Mouse (Mus musculus) embryonic facial prominence, embryonic 12.5 days (tissue): ENCODE results near the gene Sirt7. TPM values are rescaled to one million over a fixed set of nuclear protein-coding genes. Genes with fewer than 3 reads are reported as not detected.

Experiments used
- ATAC-seq: fragments of 200-750 bp; cut with Nextera tagmentation; 2 replicates; pipeline ENCODE4 v1.8.0; 2017; ENCODE audit not compliant: insufficient number of reproducible peaks, insufficient read depth, low FRiP score, low TSS enrichment
- H3K27ac ChIP-seq: fragments of 300-500 bp; sonication (generic); 2 replicates; pipeline ENCODE4 v1.5.1; 2016; ENCODE audit warnings: mild to moderate bottlenecking
- H3K27me3 ChIP-seq: fragments of 300-500 bp; sonication (generic); 2 replicates; pipeline ENCODE4 v1.6.1; 2016; ENCODE audit warnings: mild to moderate bottlenecking, moderate library complexity
- H3K36me3 ChIP-seq: fragments of 300-500 bp; sonication (generic); 2 replicates; pipeline ENCODE4 v1.6.1; 2016; ENCODE audit warnings: mild to moderate bottlenecking
- H3K4me1 ChIP-seq: fragments of 300-500 bp; sonication (generic); 2 replicates; pipeline ENCODE4 v1.6.1; 2016
- H3K4me2 ChIP-seq: fragments of 300-500 bp; sonication (generic); replicated peaks from 2 replicates; pipeline ENCODE4 v1.6.1; 2016; ENCODE audit warnings: mild to moderate bottlenecking, moderate library complexity
- H3K4me3 ChIP-seq: fragments of 300-500 bp; sonication (generic); 2 replicates; pipeline ENCODE4 v1.5.1; 2016; ENCODE audit warnings: mild to moderate bottlenecking
- H3K9ac ChIP-seq: fragments of 300-500 bp; sonication (generic); 2 replicates; pipeline ENCODE4 v1.6.1; 2016; ENCODE audit warnings: mild to moderate bottlenecking, moderate library complexity
- H3K9me3 ChIP-seq: fragments of 300-500 bp; sonication (generic); 2 replicates; pipeline ENCODE4 v1.6.1; 2016; ENCODE audit warnings: mild to moderate bottlenecking, moderate library complexity
- WGBS: fragments of 180-500 bp; shearing (Covaris S2); methylation state at CpG from one replicate; pipeline ENCODE4 v1.1.7; 2016; 5-methylcytosine and 5-hydroxymethylcytosine counted together
- polyA plus RNA-seq: library from polyadenylated mRNA; unstranded; fragments of >200 nt; fragmentation: Nextera tagmentation; extraction: Ambion mirVana; gene quantifications from 2 replicates; pipeline ENCODE4 v1.2.1, GENCODE M21; 2016

Sirt7 gene
- polyA plus RNA-seq, 1 experiment from 2014 or later, result 30.4 TPM

DNA sequence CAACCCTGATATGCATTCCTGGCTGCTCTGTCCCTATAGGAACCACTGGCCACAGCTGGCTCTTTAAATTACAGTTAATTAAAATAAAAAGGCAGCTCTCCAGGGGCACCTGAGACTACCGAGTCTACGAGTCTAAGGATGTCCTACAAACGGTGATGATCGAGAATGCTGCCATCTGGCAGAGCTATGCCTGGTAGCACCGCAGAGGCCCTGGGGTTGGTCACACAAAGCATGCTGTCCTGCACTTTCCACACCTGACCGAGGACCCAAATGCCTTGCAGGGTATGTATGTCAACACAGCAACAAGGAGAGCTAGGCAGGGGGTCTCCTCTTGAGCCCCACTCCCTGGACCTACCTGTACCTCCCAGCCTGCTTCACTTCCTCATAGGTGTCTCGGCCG lies 11.1 kb downstream of the Sirt7 start:
- Histone ChIP-seq H3K36me3 (peaks cover 66% of the 10 kb centered on the region), H3K4me1 (peaks cover 14% of the 10 kb centered on the region), H3K4me2 (no peak overlapping the region), H3K4me3 (no peak overlapping the region), H3K9ac (no peak overlapping the region), H3K9me3 (no peaks in the 10 kb centered on the region), H3K27me3 (peaks cover 9% of the 10 kb centered on the region), H3K27ac (no peak overlapping the region)
- 85% methylated on average over 8 of the region's 8 CpGs for WGBS
- no peak for ATAC-seq

DNA sequence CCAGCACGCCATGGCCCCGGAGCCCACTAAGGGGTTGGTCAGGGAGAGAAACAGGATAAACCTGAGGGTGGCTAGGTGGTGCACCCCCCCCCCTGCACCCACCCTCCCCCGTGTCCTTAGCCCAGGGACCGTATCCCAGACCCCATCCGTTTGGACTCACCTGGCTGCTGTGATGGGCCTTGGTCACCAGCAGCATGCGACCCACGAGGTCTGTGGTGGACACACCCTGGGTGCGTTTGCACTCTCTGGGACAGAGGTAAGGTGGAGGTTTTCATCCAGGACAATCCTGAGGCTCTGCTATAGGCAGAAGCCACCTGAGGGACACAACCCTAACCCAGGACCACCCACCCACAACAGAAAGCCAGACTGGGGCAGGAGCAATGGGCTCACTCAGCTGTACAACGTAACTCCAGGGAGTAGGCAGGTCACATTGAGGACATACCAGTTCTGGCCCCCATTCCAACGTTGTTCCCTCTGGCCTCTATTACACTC lies 11.5 kb downstream of the Sirt7 start:
- Histone ChIP-seq H3K9ac (no peak overlapping the region), H3K27ac (no peak overlapping the region), H3K4me2 (no peak overlapping the region), H3K27me3 (peaks cover 13% of the 10 kb centered on the region), H3K4me3 (no peak overlapping the region), H3K4me1 (peaks cover 18% of the 10 kb centered on the region), H3K9me3 (no peaks in the 10 kb centered on the region), H3K36me3 (peaks cover 61% of the 10 kb centered on the region)
- 94% methylated on average over 10 of the region's 10 CpGs for WGBS
- ATAC-seq, result no peak

DNA sequence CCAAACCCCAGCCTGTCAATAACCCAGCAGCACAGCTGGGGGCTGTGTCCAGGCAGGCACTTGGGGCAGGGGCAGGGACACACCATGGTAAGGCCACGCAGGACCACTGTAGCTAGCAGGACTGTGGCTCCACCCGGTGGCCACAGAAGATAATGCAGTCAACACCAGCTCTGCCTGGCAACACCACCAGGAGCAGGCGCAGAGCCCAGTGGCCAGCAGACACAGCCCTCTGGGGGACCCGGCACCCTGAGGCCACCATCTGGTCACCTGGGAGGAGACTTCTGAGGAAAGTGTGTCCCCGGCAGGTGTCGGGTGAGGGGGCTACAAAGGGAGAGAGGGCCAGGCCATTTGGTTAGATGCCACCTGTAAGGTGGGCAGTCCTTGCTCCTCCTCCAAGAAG lies 12.3 kb downstream of the Sirt7 start:
- 49% methylated on average over 6 of the region's 6 CpGs for WGBS
- no peak overlapping the region for H3K27ac ChIP-seq
- peaks cover 26% of the 10 kb centered on the region for H3K4me1 ChIP-seq
- no peak overlapping the region for H3K9ac ChIP-seq
- H3K4me3 ChIP-seq, result no peak overlapping the region
- no peak for ATAC-seq
- no peak overlapping the region for H3K4me2 ChIP-seq
- H3K27me3 ChIP-seq, result peaks cover 17% of the 10 kb centered on the region
- peaks cover 56% of the 10 kb centered on the region for H3K36me3 ChIP-seq
- H3K9me3 ChIP-seq, result no peaks in the 10 kb centered on the region

DNA sequence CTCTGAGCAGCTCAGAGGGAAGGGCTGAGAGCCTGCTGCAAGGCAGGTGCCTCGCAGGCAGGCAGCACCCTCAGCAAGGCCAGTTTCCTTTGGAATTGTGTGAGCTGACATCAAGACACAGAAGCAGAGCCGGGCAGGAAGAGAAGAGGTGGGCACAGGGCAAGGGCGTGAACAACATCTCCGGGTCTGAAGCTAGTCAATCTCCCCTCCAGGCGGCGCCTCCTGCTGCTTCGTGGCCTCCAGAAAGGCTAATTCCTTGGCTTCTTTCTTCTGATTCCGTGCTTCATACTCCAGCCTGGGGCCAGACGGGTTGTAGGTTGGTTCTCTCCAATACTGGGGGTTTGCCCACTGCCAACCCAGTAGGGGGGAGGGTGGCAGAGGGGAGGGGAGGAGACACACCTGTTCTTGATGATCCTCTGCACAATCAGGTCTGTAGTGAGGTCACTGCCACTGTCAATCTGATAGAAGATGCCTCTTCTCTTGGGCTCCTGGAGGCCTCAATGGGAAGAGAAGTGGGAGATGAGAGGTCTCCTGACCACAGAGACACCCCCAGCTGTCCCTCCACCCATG lies 14.5 kb downstream of the Sirt7 start:
- H3K4me2 ChIP-seq, result no peak overlapping the region
- H3K27ac ChIP-seq, result no peak overlapping the region
- no peak overlapping the region for H3K9ac ChIP-seq
- H3K9me3 ChIP-seq, result no peaks in the 10 kb centered on the region
- WGBS, result 84% methylated on average over 9 of the region's 9 CpGs
- no peak for ATAC-seq
- peaks cover 19% of the 10 kb centered on the region for H3K4me1 ChIP-seq
- peaks cover 17% of the 10 kb centered on the region for H3K27me3 ChIP-seq
- H3K36me3 ChIP-seq, result peaks cover 61% of the 10 kb centered on the region
- H3K4me3 ChIP-seq, result no peak overlapping the region

DNA sequence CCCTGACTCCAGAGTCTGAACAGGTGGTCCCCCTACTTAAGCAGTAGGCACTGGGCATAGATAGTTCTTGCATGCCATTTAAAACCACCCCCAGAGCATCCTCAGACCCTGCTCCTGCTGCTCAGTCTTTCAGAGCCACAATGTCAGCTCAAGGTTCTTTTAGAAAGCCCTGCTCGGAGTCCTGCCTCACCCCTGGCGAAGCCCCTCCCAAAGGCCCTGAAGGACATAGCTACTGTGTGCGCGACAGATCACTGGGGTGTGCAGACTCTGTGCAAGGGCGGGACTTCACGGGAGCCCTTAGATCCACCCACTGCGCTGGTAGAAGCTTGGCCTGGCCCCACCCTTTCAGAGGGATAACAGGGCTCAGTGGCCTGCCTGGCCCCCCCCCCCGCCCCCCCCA lies 15.8 kb downstream of the Sirt7 start:
- Histone ChIP-seq H3K36me3 (peaks cover 65% of the 10 kb centered on the region), H3K9ac (no peak overlapping the region), H3K27ac (0 out of 2 replicates have a peak overlapping the region, but pooled peaks have one; percentile 5), H3K4me2 (peak overlapping the region; percentile 56; the same call in 1 of the 2 replicates), H3K9me3 (no peaks in the 10 kb centered on the region), H3K27me3 (peaks cover 17% of the 10 kb centered on the region), H3K4me3 (0 out of 2 replicates have a peak overlapping the region, but pooled peaks have one; percentile 27), H3K4me1 (peaks cover 19% of the 10 kb centered on the region)
- WGBS, result 46% methylated on average over 7 of the region's 8 CpGs
- ATAC-seq, result no peak

DNA sequence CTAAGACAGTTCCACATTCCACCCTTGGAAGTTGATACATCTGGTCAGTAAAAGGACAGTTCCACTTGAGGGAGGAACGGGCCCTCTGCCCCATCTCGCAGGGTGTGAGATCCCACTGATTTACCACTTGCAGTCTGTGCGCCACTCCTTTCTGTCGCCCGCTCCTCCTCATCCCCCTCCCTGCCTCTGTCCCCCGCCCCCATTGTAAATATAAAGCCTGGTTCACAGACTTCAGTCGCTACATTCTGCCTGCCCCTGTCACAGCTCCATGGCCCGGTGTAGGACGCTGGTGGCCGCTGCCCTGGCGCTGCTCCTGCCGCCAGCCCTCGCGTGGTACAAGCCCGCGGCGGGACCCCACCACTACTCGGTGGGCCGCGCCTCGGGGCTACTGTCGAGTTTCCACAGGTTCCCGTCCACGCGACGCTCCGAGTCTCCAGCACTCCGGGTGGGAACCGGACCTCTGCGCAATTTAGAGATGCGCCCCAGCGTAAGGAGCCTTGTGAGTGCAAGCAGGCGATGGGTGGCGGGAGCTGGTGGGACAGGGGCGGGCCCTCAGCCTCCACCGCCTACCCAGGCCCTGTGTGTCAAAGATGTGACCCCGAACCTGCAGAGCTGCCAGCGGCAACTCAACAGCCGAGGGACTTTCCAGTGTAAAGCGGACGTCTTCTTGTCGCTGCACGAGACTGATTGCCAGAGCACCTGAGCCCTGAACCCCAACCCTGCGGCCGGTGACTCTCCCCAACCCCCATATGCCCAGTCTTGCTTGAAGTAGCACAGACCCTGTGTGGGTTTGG lies 16.6 kb downstream of the Sirt7 start, which contains the start of gene Npb:
Gene Npb (plus strand): TSS at position 237 of the 794 bp plus-strand sequence.
- 0 out of 2 replicates have a peak within 1 kb of the TSS, but pooled peaks have one; percentile 23 for H3K27ac ChIP-seq

DNA sequence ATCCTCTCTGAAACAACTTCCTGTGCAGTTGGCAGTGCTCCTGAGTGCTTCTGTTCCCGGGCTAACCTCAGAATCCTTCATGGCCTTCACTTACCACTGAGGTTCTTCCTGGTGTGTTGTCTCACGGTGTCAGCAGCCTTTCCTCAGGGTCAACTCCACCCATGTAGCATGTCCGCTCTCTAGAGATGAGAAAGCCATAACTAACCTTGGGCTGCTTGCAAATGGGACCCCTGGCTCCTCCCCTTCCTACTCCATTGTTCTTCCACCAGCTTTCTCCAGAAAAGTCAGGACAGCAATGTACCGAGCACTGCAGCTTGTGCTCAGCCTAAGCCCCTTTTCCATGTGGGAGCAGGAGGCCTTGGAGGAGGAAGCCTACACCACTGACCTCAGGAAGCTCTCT lies 18.3 kb downstream of the Sirt7 start:
- peaks cover 63% of the 10 kb centered on the region for H3K36me3 ChIP-seq
- WGBS, result 74% methylated on average over 4 of the region's 4 CpGs
- H3K27ac ChIP-seq, result no peak overlapping the region
- no peaks in the 10 kb centered on the region for H3K9me3 ChIP-seq
- H3K4me2 ChIP-seq, result no peak overlapping the region
- no peak for ATAC-seq
- no peak overlapping the region for H3K9ac ChIP-seq
- H3K27me3 ChIP-seq, result peaks cover 17% of the 10 kb centered on the region
- no peak overlapping the region for H3K4me3 ChIP-seq
- H3K4me1 ChIP-seq, result peaks cover 19% of the 10 kb centered on the region

More for the DNA sequence above, 16.6 kb downstream of the Sirt7 start, which contains the start of gene Npb:
- H3K9ac ChIP-seq, result peak within 1 kb of the TSS; percentile 43; the same call in 1 of the 2 replicates
- H3K4me3 ChIP-seq, result peak within 1 kb of the TSS; percentile 27
- 7% methylated on average over 45 of the region's 45 CpGs for WGBS
- ATAC-seq, result no peak
- peaks cover 65% of the 10 kb centered on the region for H3K36me3 ChIP-seq
- peak within 1 kb of the TSS; percentile 56 for H3K4me2 ChIP-seq
- peaks cover 17% of the 10 kb centered on the region for H3K27me3 ChIP-seq
- peaks cover 19% of the 10 kb centered on the region for H3K4me1 ChIP-seq
- H3K9me3 ChIP-seq, result no peaks in the 10 kb centered on the region

DNA sequence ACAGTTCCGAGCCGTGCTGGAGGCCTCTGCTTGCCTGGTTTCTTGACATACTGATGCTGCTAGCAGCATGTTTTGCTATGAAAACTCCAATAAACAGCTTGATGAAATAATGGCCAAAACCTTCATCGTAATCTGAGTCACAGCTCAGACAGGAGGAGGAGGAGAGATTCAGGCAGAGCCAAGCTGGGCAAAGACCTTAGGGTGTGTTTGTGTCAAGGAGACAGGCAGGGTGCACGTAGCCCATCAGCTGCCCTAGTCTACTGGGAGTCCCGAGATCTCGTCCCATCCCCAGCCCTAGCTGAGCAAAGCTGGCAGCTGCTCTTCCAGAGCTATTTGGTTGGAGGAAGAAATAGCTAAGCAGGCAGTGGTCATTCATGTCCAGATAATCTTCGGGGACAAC lies 19.4 kb downstream of the Sirt7 start:
- H3K27me3 ChIP-seq, result peaks cover 17% of the 10 kb centered on the region
- H3K36me3 ChIP-seq, result peaks cover 57% of the 10 kb centered on the region
- no peak overlapping the region for H3K4me3 ChIP-seq
- H3K9me3 ChIP-seq, result no peaks in the 10 kb centered on the region
- H3K4me2 ChIP-seq, result no peak overlapping the region
- ATAC-seq, result no peak
- no peak overlapping the region for H3K9ac ChIP-seq
- 88% methylated on average over 7 of the region's 7 CpGs for WGBS
- no peak overlapping the region for H3K27ac ChIP-seq
- H3K4me1 ChIP-seq, result peaks cover 19% of the 10 kb centered on the region

DNA sequence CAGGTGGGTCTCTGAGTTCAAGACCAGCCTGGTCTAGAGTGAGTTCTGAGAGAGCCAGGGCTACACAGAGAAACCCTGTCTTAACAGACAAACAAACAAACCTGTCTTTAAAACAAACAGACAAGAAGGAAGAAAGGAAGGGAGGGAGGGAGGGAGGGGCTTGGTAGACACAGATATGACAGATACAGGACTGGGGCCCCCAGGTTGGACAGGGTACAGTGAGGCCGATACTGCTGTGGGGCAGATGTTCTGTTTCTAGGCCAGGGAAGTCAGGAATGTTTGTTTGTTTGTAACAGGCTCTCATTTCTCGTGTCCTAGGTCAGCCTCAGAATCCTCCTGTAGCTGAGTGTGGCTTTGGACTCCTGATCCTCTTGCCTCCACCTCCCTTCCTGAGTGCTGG lies 21.5 kb downstream of the Sirt7 start:
- Histone ChIP-seq H3K27ac (no peak overlapping the region), H3K9me3 (no peaks in the 10 kb centered on the region), H3K4me2 (no peak overlapping the region), H3K4me3 (no peak overlapping the region), H3K9ac (peak overlapping the region; percentile 10; the same call in 1 of the 2 replicates), H3K27me3 (peaks cover 4% of the 10 kb centered on the region), H3K36me3 (peaks cover 53% of the 10 kb centered on the region), H3K4me1 (peaks cover 18% of the 10 kb centered on the region)
- 87% methylated on average over 2 of the region's 2 CpGs for WGBS
- no peak for ATAC-seq

DNA sequence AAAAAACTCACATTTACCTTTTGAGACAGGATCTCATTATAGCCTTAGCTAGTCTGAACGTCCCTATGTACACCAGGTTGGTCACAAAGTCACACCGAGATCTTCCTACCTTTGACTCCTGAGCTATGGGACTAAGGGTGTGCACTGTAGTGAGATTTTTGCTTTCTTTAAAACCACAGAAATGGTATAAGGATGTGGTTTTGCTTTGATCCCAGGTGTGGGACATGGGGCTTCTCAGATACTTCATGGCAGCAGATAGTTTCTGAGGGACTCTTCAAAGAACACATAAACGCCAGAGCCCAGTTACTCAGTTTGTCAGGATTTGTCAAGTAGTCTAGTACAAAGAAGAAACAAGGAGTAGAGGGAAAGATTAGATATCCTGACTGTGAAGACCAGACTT lies 24.3 kb downstream of the Sirt7 start:
- H3K4me3 ChIP-seq, result no peak overlapping the region
- H3K27ac ChIP-seq, result no peak overlapping the region
- no peak overlapping the region for H3K9ac ChIP-seq
- no peak for ATAC-seq
- 97% methylated on average over 3 of the region's 3 CpGs for WGBS
- no peaks in the 10 kb centered on the region for H3K27me3 ChIP-seq
- H3K36me3 ChIP-seq, result peaks cover 58% of the 10 kb centered on the region
- H3K9me3 ChIP-seq, result no peaks in the 10 kb centered on the region
- peaks cover 22% of the 10 kb centered on the region for H3K4me1 ChIP-seq
- H3K4me2 ChIP-seq, result no peak overlapping the region

DNA sequence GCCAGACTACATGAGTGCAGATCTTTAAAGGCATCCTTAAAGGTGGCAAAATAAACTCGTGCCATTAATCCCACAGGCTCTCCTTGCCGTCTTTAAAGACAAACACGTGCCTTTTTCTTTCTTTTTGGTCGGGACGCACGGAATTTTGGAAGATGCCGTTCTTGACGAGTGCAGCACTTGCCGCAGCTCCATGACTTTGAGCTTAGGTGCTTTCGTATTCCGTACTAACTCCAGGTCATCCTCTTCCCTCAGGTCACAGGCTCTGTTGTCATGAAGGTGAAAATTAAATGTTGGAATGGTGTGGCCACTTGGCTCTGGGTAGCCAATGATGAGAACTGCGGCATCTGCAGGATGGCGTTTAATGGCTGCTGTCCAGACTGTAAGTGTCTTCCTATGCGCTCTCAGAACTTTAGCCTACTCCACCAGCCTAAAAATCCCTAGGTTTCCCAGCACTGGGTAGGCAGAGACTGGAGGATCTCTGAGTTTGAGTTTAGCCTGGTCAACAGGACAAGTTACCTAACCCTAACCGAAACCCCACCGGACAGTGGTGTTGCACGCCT lies 26.0 kb downstream of the Sirt7 start:
- Histone ChIP-seq H3K4me2 (peak overlapping the region; percentile 97), H3K27ac (peak overlapping the region; percentile 86), H3K9ac (peak overlapping the region; percentile 100), H3K4me1 (peaks cover 22% of the 10 kb centered on the region), H3K9me3 (no peaks in the 10 kb centered on the region), H3K27me3 (no peaks in the 10 kb centered on the region), H3K36me3 (peaks cover 57% of the 10 kb centered on the region), H3K4me3 (peak overlapping the region; percentile 99)
- ATAC-seq, result no peak
- WGBS, result 51% methylated on average over 17 of the region's 17 CpGs
